Mouse (Mus musculus): ENCODE results near the gene Gm20388.

DNA sequence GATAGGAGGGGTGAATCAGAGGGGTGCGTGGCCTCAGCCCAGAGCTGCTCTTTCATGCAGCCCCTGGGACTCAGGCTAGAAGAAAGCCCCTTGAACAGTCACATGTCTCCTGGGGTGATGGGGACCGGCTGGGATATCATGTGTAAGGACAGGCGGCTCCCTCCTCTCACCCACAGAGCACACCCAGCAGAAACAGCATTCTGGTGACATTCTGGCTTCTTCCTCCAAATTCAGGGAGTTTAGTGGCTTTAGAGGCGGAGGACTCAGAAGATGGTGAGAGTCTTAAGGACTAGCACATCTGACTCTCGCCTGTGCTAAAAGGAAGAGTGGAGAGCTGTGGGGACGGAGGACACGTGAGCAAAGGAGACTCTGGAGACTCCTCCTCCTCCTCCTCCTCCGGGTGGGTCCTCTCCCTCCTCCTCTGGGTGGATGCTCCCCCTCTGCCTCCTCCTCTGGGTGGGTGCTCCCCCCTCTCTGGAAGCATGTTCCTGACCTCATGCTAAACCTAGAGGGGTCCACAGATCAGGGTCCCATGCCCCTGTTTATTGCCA lies 1265.0 kb downstream of the Gm20388 start:
- TF ChIP-seq CTCF (IDR thresholded peaks at IDR 0.05; ENCODE audit: borderline replicate concordance, extremely low read depth, insufficient read depth, insufficient read length) (no peak), POLR2A (IDR thresholded peaks at IDR 0.05; ENCODE audit: borderline replicate concordance, extremely low read depth, insufficient read depth, insufficient read length, poor library complexity, severe bottlenecking) (no peak)

Measured in brain, embryonic 14.5 days (tissue).